Mouse (Mus musculus) gastrocnemius, postnatal 10 days (tissue): Measurements from ENCODE around the gene Lamtor3. TPM values are rescaled to one million over a fixed set of nuclear protein-coding genes. Genes with fewer than 3 reads are reported as not detected.
A peak's percentile ranks its signal among the peaks of the same experiment; 100 is the strongest.
"Not testable (repeated sequence)": the region's sequence is repeated elsewhere in the genome, so short reads cannot be mapped to it uniquely, and the experiment has no call there.

Experiments used
- DNase-seq: peaks from one replicate; pipeline ENCODE4 v3.0.0; 2021; ENCODE audit warnings: mixed read lengths
- total RNA-seq, 2 experiments: library from RNA; stranded (reverse); gene quantifications; 2 replicates each; pipeline ENCODE4 v1.2.3; 2021

Gene Lamtor3
- total RNA-seq, 2 experiments from 2014 or later: 56.8 to 58.3 TPM

DNA sequence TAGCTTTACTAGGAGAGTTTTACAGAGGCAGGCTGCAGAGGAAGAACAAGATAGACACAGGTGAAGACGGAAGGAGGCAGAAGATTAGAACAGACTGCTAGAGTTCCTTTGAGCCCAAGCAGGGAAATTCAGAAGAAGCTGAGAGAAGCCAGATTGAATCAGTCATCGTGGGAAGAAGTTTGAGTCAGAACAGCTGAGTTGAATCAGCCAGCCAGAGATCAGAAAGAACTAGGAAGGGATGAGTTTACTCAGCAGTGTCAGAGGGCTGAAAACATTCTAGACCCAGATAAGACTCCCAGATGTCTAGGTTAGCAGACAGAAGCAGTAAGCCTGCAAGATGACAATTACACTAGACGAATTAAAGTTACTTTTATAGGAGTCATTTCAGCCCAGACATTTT, 15.7 kb downstream of the Lamtor3 start:
- DNase-seq: no peak

DNA sequence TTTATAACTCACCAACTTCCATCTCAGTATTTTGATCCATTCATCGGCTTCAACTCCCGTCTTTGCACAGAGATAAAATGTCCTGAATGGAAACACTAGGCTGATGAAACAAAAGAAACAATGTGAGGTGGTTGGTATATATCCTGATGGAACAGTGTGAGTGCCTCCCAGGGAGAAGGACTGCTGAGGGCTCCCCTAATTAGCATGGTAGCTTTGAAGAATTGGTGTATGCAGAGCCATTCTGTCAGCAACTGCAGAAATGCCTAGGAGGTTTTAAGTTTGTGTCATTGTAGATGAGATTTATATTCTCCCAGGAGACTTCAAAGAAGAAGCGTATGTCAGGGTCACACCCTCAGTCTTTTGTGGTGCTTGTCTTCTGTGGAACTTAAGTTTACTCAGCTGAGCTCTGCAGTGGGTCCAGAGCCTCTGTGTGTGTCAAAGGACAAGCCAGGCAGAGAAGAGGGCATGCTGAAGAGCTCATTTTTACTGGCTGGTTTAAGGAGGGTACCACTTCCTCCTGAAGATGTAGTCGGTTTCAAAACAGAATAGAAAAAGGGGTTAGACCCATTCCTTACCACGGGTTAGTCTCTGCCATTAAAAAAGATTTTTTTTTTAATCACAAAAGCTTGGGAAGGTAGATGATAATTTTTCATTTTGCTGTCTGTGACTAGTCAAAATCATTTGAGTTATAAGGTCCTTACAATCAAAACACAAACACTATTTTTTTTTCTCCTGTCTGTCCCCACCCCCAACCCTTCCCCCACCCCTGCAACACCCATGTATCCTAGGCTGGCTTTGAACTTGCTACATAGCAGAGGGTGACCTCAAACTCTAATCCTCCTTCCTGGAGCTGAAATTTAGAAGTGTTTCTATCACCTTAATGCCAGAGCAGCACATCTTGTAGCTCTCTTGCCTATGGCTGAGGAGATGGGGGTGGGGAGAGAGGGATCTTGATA, 17.5 kb downstream of the Lamtor3 start:
- no peak for DNase-seq

DNA sequence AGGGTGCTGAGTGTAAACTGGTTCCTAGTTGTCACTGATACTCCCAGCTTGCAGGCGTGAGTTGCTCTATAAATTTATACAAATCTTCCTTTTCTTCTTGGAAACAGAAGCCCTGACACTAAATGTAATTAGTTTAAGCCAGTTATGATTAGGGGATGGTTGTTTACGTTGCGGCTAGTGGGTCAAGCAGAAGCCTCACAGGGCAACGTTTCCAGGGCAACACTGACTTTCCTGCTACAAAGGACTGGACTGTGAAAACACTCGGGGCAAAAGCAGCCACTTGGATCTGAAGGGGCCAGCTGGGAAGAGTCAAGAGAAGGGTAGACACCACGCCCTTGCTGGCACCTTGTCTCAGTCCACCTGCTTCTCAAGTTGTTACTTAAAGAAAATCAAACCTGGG, 18.2 kb downstream of the Lamtor3 start:
- DNase-seq: no peak

DNA sequence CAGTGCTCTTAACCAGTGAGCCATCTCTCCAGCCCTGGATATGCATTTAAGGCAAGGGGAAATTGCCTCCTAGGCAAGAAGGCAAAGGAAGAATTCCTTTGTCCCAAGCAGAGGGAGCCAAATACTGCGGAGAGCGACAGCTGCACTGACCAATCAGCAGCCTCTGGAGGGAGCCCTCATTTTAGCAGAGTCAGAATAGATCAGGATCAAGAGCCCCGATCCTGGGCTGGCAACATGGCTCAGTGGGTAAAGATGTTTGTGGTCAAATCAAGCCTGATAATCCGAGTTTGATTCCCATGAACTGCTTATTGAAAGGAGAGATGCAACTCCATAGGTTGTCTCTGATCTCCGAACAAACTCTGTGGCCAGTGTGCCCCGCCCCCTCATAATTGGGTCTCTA, 20.3 kb downstream of the Lamtor3 start:
- peak; percentile 46 for DNase-seq

DNA sequence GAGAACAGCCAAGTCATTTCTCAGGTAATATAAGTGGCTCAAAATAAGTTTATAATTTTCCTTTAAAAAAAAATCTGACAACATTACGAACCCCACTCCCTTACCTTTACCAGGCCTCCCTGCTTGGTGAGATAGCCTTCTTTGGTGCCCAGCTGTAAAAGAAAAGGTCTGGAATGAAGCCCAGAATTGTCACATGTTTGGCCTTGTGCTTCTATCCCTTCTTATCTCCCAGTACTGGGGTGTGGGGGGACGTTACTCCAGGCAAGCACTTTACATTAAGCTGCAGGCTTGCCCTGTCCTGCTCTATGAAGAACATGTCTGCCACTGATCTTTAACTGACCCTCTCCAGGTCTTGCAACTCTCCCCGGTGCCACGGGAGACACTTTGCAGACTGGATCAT, 22.5 kb downstream of the Lamtor3 start:
- DNase-seq: no peak

DNA sequence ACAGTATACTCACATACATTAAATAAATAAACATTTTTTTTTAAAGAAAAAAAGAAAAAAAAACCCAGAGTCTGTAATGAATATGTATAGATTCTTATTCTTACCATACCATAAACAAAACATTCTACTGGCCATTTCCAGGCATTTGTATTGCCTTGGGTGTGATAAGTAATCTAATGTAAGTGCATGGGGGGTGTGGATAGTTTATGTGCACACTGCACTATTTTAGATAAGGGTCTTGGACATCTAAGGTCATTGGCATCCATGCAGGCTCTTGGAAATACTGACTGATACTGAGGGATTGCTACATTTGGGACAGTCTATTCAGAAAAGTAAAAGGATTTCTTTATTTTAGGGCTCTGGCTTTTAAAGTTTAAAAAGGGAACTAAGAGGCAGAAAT, 23.2 kb downstream of the Lamtor3 start:
- DNase-seq: no peak

DNA sequence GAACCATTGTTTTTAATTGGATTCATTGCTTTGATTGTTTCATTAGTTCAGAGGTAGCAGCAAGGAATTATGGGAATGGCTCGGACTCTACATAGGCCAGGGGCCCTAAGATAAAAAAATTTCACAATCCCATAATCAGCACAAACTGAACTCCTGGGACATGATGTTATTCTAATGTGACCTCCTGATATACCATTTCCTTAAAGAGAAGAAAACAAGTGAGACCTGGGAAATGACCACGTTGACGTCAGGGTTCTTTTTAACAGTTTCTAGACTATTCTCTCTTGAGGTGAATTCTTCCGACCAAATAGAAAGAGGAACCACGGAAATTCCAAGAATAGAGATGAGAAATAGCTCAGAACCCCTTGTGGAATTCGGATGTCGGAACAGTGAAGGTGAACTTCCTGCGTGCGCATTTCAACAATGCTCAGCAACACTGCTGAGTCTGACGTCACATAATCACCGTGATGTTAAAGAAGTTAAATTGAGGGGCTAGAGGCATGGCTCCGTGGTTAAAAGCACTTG, 23.9 kb downstream of the Lamtor3 start:
- no peak for DNase-seq

DNA sequence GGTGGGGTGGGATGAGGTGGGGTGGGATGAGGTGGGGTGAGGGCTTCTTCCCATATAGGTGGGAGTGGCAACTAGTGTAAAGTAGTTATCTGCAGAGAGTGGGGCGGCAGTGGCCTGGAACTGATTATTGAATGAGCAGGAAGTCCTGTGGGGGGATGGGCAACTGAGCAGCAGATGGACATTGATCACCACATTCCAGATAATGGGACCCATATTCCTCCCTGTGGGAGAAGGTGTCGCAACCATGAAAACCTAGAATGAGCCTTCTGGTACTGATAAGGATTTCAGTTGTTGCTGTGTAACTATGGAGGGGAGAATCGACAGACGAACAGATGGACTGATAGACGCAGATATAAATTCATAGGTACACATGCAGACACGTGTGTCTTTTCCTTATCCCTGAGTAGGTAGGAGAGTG, 25.4 kb downstream of the Lamtor3 start:
- no peak for DNase-seq

DNA sequence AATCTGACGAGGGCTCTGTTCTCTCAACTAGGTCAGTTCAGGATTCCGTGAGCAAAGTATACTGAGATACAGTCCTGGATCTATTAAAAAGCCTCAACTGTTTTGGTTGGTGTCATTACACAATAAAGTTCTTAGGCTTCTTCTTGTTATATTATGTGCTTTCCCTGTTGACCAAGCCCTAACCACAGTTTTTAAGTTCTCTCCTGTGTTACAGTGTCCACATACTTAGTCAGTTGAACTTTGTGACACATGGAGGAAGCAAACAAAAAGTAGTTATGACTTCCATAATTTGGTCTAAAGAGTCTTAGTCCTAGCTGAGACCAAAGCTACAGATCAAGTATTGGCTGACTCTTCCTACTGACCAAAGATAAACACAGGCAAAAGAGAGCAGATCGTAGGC, 28.5 kb downstream of the Lamtor3 start:
- no peak for DNase-seq

DNA sequence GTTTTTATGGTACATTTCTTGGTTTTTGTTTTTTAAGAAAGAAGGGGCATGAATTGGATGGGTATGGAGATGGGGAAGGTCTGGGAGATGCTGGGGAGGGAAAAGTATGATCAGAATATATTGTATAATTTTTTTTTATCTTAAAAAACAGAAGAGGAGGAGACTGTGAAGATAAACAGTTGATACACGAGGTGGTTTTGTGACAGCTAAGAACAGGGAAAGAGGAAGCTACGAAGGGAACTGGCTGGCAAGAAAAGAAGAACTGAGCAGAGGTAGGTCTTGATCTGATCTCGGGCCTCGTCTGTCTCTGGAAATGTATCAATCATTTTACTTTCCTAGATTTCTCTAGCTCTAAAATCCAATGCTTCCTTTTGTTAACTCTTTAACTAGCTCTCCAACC, 29.2 kb downstream of the Lamtor3 start:
- no peak for DNase-seq

DNA sequence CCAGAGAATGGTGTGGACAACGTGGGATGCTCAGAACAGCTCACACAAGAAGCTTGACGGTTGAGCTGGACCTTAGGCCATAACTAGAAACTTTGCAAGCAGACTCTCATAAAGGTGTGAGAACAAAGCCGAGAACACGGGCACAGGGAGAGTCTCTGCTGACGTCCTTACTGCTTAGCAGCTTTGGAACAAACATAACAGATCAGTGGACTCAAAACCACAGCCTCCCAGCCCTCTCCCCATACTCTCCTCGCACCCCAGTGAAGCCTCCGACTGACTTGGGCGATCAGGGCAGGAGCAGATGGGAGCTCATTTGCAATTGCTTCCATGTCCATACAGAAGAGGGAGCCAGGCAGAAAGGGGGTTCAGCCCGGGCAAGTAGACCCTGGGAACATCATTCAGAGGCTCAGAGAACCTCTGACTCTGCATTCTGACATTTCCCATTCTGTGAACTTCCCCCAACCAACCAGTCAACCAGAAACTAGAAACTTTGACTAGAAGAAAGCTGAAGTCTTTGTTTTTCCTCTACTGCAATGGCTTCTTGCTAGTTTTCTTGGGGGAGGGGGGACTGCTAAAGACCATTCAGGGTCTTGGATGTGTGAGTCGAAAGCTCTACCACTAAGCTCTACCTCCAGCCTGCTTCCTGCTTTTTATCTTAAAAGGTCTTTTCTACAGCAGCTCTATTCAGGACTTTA, 32.0 kb downstream of the Lamtor3 start:
- no peak for DNase-seq

DNA sequence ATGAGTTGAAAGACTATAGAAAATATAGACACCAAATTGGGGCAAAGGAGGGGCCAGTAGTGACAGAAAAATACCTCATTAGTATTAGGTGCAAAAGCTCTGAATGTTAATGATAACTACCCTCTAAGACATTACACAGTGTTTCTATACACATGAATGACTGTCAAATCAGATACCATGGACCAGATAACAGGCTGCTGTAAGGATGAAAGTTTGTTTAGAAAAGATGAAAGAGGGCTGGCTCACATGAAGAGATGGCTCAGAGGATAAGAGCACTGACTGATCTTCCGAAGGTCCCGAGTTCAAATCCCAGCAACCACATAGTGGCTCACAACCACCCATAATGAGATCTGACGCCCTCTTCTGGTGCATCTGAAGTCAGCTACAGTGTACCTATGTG, 33.0 kb downstream of the Lamtor3 start:
- DNase-seq: not testable (repeated sequence)

DNA sequence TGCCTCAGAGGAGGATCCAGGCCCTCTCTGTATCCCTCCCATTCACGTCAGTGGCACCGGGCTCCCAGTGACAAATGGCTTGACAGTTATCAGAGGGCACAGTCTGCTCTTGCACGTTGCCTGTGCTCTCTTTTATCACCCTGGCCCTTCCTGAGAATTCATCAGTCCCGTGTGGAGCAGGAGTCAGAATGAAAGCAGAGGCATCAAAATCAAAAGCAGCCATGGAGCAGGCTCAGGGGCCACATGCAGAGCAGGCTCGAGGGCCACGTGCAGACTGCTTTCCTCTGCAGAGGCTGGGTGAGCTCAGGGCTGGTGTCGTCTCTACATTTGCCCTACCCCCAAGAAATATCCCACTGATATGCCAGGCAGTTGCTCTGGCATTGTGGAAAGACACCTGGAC, 33.5 kb downstream of the Lamtor3 start:
- DNase-seq: no peak

DNA sequence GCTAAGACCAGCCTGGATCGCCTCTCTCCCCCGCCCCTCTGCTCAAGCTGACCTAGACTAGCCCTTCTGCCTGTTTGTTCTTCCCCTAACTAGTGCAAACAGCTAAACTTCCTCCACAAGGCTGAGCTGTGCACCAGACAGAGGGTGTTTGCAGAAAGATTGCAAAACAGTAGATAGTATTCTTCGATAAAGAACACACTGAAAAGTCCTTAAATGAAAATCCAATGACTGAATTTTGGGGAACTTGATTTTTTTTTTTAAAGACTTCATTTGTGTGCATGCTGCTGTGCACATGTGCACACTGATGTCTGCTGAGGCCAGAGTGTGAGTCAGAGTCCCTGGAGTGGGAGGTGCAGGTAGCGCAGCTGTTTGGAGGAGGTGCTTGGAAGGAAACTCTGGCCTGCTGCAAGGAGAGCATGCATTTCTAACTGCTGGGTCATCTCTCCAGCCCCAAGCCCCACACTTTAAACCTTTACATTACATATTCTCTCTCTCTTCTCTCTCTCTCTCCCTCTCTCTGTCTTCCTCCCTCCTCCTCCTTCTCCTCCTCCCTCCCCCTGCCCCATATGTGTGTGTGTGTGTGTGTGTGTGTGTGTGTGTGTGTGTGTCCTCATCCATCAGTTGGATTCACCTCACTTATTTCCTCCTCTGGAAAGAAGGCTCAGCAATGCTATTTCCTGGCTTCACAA, 34.1 kb downstream of the Lamtor3 start:
- DNase-seq: no peak

DNA sequence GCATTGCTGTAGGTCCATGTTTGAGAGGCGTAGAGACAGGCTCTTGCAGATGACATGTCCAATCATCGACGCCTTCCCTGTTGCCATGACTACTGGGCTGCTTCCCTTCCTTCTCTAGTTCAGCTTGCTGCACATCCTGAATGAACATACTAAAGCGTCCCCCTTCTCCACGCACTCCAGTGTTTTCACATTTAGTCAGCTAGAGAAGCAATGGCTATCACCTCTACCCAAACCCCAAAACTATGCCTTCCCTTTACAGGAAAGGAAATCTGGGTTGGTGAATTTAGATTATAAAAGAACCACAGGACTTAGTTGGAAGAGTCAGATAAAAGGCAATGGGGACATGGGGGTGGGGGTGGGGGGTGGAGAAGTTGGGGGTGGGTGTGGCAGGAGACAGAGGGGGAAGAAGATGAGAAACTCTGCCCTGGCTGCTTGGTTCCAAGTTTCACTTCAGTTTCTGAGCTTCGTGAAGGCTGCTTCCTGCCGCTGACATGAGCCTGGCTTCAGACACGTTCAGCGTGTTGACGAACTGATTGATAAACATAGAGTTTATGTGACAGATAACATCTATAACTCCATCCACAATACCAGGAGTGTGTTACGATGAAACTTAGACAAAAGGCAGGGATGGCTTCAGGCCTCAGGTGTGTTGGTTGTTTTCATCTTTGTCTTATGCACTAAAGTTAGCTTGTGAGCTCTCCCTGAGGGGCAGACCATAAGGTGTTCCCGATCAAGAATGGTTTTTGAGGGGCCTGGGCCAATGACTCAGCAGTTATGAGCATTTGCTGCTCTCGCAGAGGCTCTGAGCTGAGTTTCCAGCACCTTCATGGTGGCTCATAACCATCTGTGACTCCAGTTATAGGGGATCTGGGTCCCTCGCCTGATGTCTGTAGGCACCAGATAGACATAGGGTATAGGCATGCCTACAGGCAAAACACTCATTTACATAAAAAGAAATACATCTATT, 34.9 kb downstream of the Lamtor3 start:
- no peak for DNase-seq

DNA sequence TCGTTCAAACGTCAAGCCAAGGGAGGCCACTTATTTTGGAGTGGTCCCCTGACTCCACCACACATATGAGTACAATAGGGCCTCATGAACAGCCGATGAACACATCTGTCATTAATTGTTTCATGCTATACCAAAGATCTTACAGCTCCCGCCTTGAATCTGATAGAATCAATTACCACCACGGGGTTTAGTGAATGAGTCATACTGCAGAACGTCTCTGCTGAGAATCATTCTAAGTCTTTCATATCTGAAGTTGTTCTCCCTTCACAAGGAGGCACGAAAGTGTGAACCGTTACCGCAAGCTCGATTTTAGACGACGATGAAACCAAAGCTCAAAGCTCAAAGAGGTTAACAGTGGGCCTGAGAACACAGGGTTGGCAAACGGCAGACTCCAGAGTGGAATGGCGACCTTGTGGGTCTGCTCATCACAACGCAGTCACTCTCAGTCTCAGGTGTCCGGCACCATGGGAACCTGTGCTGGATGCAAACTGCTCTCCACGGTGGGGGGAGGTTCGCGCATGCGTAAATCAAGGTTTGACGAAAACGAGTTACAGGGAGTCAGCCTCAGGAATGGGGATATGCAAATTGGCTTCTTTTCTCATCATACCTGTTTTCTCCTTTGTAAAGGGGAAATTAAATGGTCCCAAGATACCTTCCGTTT, 36.1 kb downstream of the Lamtor3 start:
- no peak for DNase-seq

DNA sequence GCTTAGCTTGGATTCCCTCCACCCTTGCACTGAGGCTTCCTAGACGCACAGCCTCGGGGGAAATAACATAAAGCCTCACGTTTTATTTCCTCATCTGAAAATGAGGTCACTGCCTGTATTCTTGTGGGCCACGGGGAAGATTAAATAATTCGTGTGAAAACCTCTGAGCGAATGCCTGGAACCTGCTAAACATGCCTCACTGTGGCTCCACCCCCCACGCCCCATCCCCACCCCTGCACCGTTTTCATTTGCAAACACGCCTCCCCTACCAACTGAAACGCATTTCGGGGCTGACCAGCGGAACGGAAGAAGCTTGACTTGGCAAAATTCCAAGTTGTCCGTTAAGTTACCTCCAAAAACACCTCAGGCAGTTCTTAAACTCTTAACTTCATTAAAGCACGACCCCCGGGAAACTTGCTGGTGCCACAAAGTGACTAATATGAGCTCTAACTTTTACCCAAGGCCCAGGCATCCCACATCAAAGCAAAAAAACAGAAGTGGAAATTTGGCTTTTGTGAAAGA, 37.3 kb downstream of the Lamtor3 start:
- no peak for DNase-seq

DNA sequence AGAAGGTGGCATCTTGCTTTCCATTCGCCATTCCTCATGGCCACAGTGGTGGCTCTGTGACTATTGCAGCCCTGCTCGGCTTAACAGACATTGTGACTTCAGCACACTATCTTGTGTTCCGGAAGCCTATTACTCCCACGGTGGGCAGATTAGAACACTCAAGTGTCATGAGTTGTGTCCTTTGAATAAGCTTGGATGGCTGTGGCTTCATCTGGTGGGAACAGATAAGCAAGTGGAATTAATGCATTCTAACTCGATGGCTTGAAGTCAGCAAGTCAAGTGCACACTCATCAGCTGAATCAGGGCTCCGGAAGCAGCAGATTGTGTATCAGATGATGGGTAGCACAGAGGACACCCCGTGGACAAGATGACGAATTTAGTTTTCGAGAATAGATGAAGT, 39.6 kb downstream of the Lamtor3 start:
- no peak for DNase-seq

DNA sequence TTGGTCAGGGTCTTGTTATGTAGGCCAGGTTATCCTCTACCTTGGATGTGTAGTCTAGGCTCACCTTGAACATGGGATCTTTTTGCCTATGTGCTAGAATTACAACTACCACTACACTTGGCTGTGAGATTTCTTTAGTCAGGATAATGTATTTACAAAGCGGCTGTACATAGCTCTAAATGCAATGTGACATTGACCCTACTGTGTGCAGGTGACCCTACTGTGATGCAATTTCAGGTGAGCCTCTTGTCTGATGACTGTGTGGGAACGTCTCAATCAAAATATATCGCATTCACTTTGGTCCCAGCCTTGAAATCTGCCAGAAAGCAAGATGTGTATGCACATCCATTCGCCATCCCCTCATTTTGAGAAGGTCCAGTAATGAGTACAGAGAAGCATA, 40.0 kb downstream of the Lamtor3 start:
- DNase-seq: no peak

DNA sequence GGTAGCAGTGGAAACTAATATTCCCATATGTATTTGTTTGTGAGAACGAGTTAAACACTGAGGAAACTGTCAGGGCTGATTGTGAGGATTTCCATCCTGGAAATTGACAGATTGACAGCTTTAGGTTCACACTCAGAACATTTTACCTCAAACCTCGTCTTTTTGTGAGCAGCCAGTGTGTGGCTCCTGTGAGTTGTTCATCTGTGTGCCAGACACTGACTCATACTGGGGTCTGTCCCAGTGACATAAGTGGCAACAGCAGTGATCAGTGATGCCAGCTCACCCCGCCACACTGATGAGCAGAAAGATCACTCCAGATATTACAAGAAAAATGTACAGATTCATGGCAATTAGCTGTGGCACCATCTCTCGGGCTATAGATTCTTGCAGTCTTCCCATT, 41.1 kb downstream of the Lamtor3 start:
- no peak for DNase-seq
